Mouse (Mus musculus) olfactory bulb, adult 2 months (tissue): ENCODE data around the gene Itgb4.

Experiments used
- CTCF ChIP-seq: fragments of 200-500 bp; IDR thresholded peaks from 2 replicates; pipeline ENCODE4 v1.5.1; 2012; ENCODE audit warnings: low read depth, mild to moderate bottlenecking, low read length, moderate library complexity; ENCODE audit not compliant: insufficient read depth
- POLR2A ChIP-seq: fragments of 200-500 bp; IDR thresholded peaks from 2 replicates; pipeline ENCODE4 v1.6.1; 2012; ENCODE audit warnings: mild to moderate bottlenecking, low read depth, low read length, moderate library complexity; ENCODE audit not compliant: insufficient read depth

DNA sequence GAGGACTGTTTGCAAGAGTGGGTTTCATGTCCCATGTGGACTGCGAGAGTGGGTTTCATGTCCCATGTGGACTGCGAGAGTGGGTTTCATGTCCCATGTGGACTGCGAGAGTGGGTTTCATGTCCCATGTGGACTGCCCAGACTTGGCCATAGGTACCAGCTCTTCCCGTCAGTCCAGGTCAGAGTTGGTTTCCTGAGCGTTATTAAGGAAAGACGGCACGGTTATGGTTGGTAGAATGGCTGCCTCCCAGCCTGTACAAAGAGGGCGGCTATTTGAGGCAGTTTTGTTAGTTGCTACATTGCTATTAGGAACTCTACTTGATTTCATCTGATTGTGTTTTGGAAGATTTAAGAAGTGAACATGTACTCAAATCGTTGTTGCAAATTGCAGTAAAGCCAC is 63.3 kb downstream of the Itgb4 start:
- no peak for TF ChIP-seq CTCF
- TF ChIP-seq POLR2A: no peak
